Mouse (Mus musculus) forebrain, embryonic 15.5 days (tissue): ENCODE results near the gene Arhgap9. TPM values are rescaled to one million over a fixed set of nuclear protein-coding genes. Genes with fewer than 3 reads are reported as not detected.

ENCODE experiments used
- ATAC-seq: fragments of 200-750 bp; cut with Nextera tagmentation; replicated peaks from 2 replicates; pipeline ENCODE4 v1.8.0; 2017; ENCODE audit warnings: mild to moderate bottlenecking, moderate TSS enrichment, moderate library complexity
- H3K27ac ChIP-seq: fragments of 300-500 bp; sonication (generic); replicated peaks from 2 replicates; pipeline ENCODE4 v1.5.1; 2015; ENCODE audit warnings: mild to moderate bottlenecking, inconsistent platforms
- H3K27me3 ChIP-seq: fragments of 300-500 bp; sonication (generic); 2 replicates; pipeline ENCODE4 v1.6.1; 2015; ENCODE audit warnings: inconsistent platforms
- H3K36me3 ChIP-seq: fragments of 300-500 bp; sonication (generic); 2 replicates; pipeline ENCODE4 v1.6.1; 2015; ENCODE audit warnings: mild to moderate bottlenecking, inconsistent platforms
- H3K4me1 ChIP-seq: fragments of 300-500 bp; sonication (generic); 2 replicates; pipeline ENCODE4 v1.6.1; 2015; ENCODE audit warnings: inconsistent platforms
- H3K4me2 ChIP-seq: fragments of 300-500 bp; sonication (generic); replicated peaks from 2 replicates; pipeline ENCODE4 v1.6.1; 2015; ENCODE audit warnings: mild to moderate bottlenecking, inconsistent platforms
- H3K4me3 ChIP-seq: fragments of 300-500 bp; sonication (generic); 2 replicates; pipeline ENCODE4 v1.5.1; 2015; ENCODE audit warnings: mild to moderate bottlenecking, inconsistent platforms
- H3K9ac ChIP-seq: fragments of 300-500 bp; sonication (generic); replicated peaks from 2 replicates; pipeline ENCODE4 v1.6.1; 2015; ENCODE audit warnings: mild to moderate bottlenecking, inconsistent platforms
- H3K9me3 ChIP-seq: fragments of 300-500 bp; sonication (generic); 2 replicates; pipeline ENCODE4 v1.6.1; 2016; ENCODE audit warnings: inconsistent platforms
- WGBS: fragments of 180-500 bp; shearing (Covaris S2); methylation state at CpG from one replicate; pipeline ENCODE4 v1.1.7; 2015; ENCODE audit warnings: mixed read lengths; 5-methylcytosine and 5-hydroxymethylcytosine counted together
- polyA plus RNA-seq: library from polyadenylated mRNA; unstranded; fragments of >200 nt; fragmentation: Nextera tagmentation; extraction: Ambion mirVana; gene quantifications from 2 replicates; pipeline ENCODE4 v1.2.1, GENCODE M21; 2015

Arhgap9 gene
- polyA plus RNA-seq, 1 experiment from 2014 or later: 0.62 TPM

DNA sequence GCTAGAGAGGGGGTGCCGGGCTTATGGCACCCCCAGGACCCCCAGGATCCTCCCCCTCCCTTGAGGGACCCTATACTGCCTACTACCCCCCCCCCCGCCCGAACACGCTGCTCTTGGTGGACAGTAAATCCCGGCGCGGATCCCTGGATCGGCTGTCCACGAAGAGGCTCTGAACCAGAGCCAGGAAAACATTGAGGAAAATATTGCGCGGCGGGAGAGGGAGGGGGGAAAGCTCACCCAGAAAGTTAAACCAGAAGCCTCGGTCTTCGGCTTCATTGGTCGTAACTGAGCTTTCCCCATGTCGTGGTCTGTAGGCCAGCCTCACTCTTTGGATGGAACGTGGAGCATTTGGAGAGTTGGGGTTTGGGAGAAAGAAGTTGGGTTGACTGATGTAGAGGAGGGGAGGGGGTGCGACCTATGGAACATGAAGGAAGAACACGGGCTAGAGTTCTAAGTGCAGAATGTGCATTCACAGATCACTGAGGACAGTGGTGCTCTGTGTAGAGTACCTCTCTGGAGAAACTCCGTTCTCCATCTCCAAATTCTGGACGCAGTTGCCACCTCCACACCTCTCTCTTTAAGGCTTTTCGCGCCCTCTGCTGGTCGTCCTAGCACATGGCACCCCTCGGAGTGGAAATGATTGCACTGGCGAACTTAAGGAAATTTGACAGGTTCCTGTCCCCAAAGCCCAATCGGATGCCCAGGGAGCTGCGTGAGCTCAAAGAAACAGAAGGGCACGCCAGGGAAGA is 20.3 kb downstream of the Arhgap9 start, which contains the start of gene Gli1:
Gli1 (minus strand) TSS at position 84 of the 749 bp plus-strand sequence.
- ATAC-seq: 0 out of 2 replicates have a peak, but pooled peaks have one; percentile 23
- Histone ChIP-seq H3K36me3 (no peaks in the 10 kb centered on the region), H3K9me3 (no peaks in the 10 kb centered on the region), H3K4me1 (peaks cover 40% of the 10 kb centered on the region), H3K9ac (no peak within 1 kb of the TSS), H3K4me2 (peak within 1 kb of the TSS; percentile 56), H3K4me3 (peak within 1 kb of the TSS; percentile 36), H3K27ac (no peak within 1 kb of the TSS), H3K27me3 (peaks cover 25% of the 10 kb centered on the region)
- under 1% methylated on average over 29 of the region's 29 CpGs for WGBS

GRCm38 (mm10) chr10:127343029-127343428 is 21.3 kb downstream of the Arhgap9 start:
- Histone ChIP-seq H3K27ac (no peak overlapping the region), H3K27me3 (peaks cover 25% of the 10 kb centered on the region), H3K9me3 (no peaks in the 10 kb centered on the region), H3K36me3 (no peaks in the 10 kb centered on the region), H3K9ac (no peak overlapping the region), H3K4me1 (peaks cover 40% of the 10 kb centered on the region), H3K4me3 (no peak overlapping the region), H3K4me2 (no peak overlapping the region)
- 71% methylated on average over 3 of the region's 3 CpGs for WGBS
- ATAC-seq: no peak

DNA sequence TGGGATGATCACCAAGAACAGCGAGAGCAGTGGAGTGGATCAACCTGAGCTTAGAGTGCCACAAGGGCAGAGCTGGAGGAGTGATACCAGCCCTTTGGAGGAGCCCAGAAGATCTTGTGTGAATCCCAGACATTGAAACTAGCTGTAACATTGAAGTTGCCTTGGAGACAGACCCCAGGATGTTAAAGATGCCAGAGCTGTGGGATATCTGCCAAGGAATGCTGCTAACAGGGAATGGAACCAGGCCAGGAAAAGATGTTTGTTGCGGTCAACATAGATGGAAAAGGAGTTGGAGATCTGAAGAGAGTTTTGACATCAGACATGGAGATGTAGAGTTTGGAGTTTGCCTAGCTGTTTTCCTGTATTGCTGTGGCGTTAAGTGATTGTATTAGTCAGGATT is 24.4 kb downstream of the Arhgap9 start:
- H3K9ac ChIP-seq: no peak overlapping the region

GRCm38 (mm10) chr10:127348957-127349356 is 27.2 kb downstream of the Arhgap9 start:
- 69% methylated on average over 4 of the region's 4 CpGs for WGBS
- ATAC-seq: no peak
- Histone ChIP-seq H3K9ac (no peak overlapping the region), H3K4me2 (no peak overlapping the region), H3K27ac (no peak overlapping the region), H3K27me3 (no peaks in the 10 kb centered on the region), H3K36me3 (no peaks in the 10 kb centered on the region), H3K4me3 (no peak overlapping the region), H3K4me1 (peaks cover 3% of the 10 kb centered on the region), H3K9me3 (no peaks in the 10 kb centered on the region)

More for the DNA sequence above, 24.4 kb downstream of the Arhgap9 start:
- H3K27ac ChIP-seq: no peak overlapping the region
- no peak for ATAC-seq
- H3K4me1 ChIP-seq: peaks cover 18% of the 10 kb centered on the region
- no peak overlapping the region for H3K4me2 ChIP-seq
- H3K36me3 ChIP-seq: no peaks in the 10 kb centered on the region
- H3K9me3 ChIP-seq: no peaks in the 10 kb centered on the region
- 82% methylated on average over 3 of the region's 3 CpGs for WGBS
- H3K4me3 ChIP-seq: no peak overlapping the region
- peaks cover 13% of the 10 kb centered on the region for H3K27me3 ChIP-seq

- no peak for ATAC-seq
- no peak overlapping the region for H3K9ac ChIP-seq
Measured at GRCm38 (mm10) chr10:127349810-127350209, 28.0 kb downstream of the Arhgap9 start.

GRCm38 (mm10) chr10:127350594-127351284 is 29.0 kb downstream of the Arhgap9 start:
- Histone ChIP-seq H3K27ac (no peak overlapping the region), H3K9me3 (no peaks in the 10 kb centered on the region), H3K4me2 (peak overlapping the region; percentile 39; the same call in 1 of the 2 replicates), H3K4me3 (peak overlapping the region; percentile 20; the same call in 1 of the 2 replicates), H3K4me1 (peaks cover 3% of the 10 kb centered on the region), H3K36me3 (no peaks in the 10 kb centered on the region), H3K27me3 (no peaks in the 10 kb centered on the region), H3K9ac (no peak overlapping the region)
- peak; percentile 76 for ATAC-seq
- WGBS: 14% methylated on average over 24 of the region's 24 CpGs

More at GRCm38 (mm10) chr10:127349810-127350209, 28.0 kb downstream of the Arhgap9 start:
- 79% methylated on average over 8 of the region's 8 CpGs for WGBS
- Histone ChIP-seq H3K4me1 (peaks cover 3% of the 10 kb centered on the region), H3K27ac (no peak overlapping the region), H3K4me3 (no peak overlapping the region), H3K4me2 (no peak overlapping the region), H3K36me3 (no peaks in the 10 kb centered on the region), H3K27me3 (no peaks in the 10 kb centered on the region), H3K9me3 (no peaks in the 10 kb centered on the region)

- ATAC-seq: no peak
- Histone ChIP-seq H3K27me3 (no peaks in the 10 kb centered on the region), H3K4me1 (peaks cover 3% of the 10 kb centered on the region), H3K4me2 (no peak overlapping the region), H3K36me3 (no peaks in the 10 kb centered on the region), H3K4me3 (no peak overlapping the region), H3K27ac (no peak overlapping the region), H3K9ac (no peak overlapping the region), H3K9me3 (no peaks in the 10 kb centered on the region)
- whole genome bisulfite sequencing: 85% methylated on average over 8 of the region's 8 CpGs
Measured at GRCm38 (mm10) chr10:127351285-127351595, 29.5 kb downstream of the Arhgap9 start.

DNA sequence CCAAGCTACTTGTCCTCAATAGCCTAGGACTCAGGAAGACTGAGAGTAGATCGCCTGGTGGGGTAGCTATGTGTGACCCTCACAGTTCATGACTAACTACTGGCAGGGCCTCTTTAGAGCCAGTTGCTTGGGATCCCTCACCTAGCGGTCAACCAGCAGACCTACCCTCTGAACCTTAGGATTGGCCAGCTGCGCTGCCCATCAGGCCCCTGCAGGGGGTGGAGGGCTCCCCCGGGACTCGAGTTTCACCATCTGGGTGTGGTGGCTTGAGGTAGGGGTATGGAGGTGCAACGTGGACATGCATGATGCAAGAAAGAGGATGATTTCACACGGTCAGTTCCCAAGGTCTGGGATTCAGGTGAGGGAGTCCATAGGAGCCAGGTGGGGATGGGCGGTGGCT is 30.0 kb downstream of the Arhgap9 start:
- Histone ChIP-seq H3K4me1 (peaks cover 3% of the 10 kb centered on the region), H3K27me3 (no peaks in the 10 kb centered on the region), H3K36me3 (no peaks in the 10 kb centered on the region), H3K4me3 (no peak overlapping the region), H3K9ac (no peak overlapping the region), H3K27ac (no peak overlapping the region), H3K4me2 (no peak overlapping the region), H3K9me3 (no peaks in the 10 kb centered on the region)
- no peak for ATAC-seq
- WGBS: 75% methylated on average over 8 of the region's 8 CpGs

DNA sequence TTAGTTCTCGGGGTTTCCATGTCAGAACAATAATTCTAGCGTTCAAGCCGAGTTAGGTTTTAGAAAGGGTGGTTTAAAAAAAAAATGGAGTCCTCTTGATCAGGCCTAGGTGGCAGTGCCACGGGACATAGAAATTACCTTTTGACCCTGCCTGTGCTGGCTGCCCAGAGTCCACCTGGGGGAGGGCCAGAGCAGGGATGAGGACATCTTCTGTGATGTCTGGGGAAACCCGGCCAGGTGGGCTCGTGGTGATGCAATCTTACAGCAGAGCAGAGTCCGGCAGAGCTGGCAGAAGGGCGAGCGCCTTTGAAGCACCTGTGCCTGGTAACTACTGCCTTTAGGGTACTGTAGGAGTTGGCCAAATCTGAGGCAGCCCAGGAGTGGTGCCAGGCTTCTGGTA is 30.4 kb downstream of the Arhgap9 start:
- ATAC-seq: no peak
- Histone ChIP-seq H3K4me3 (no peak overlapping the region), H3K9me3 (no peaks in the 10 kb centered on the region), H3K36me3 (no peaks in the 10 kb centered on the region), H3K9ac (no peak overlapping the region), H3K4me2 (no peak overlapping the region), H3K27ac (no peak overlapping the region), H3K27me3 (no peaks in the 10 kb centered on the region), H3K4me1 (peaks cover 3% of the 10 kb centered on the region)
- WGBS: 91% methylated on average over 9 of the region's 9 CpGs

DNA sequence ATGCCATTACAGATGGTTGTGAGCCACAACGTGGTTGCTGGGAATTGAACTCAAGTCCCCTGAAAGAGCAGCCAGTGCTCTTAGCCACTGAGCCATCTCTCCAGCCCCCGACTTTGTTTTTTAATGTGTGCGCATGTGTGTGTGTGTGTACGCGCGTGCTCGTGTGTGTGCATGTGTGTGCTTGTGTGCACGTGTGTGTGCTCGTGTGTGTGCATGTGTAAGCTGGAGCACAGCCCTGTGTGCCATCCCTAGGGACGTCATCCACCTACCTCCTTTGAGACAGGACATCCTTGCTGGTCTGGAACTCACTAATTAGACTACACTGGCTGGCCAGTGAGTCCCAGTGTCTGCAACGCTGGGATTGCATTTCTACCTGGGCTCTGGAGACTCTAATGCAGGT is 31.0 kb downstream of the Arhgap9 start:
- H3K4me2 ChIP-seq: no peak overlapping the region
- H3K4me1 ChIP-seq: peaks cover 3% of the 10 kb centered on the region
- H3K27me3 ChIP-seq: no peaks in the 10 kb centered on the region
- H3K4me3 ChIP-seq: no peak overlapping the region
- H3K9ac ChIP-seq: no peak overlapping the region
- ATAC-seq: no peak
- no peaks in the 10 kb centered on the region for H3K9me3 ChIP-seq
- WGBS: 88% methylated on average over 11 of the region's 11 CpGs
- H3K27ac ChIP-seq: no peak overlapping the region
- H3K36me3 ChIP-seq: no peaks in the 10 kb centered on the region

DNA sequence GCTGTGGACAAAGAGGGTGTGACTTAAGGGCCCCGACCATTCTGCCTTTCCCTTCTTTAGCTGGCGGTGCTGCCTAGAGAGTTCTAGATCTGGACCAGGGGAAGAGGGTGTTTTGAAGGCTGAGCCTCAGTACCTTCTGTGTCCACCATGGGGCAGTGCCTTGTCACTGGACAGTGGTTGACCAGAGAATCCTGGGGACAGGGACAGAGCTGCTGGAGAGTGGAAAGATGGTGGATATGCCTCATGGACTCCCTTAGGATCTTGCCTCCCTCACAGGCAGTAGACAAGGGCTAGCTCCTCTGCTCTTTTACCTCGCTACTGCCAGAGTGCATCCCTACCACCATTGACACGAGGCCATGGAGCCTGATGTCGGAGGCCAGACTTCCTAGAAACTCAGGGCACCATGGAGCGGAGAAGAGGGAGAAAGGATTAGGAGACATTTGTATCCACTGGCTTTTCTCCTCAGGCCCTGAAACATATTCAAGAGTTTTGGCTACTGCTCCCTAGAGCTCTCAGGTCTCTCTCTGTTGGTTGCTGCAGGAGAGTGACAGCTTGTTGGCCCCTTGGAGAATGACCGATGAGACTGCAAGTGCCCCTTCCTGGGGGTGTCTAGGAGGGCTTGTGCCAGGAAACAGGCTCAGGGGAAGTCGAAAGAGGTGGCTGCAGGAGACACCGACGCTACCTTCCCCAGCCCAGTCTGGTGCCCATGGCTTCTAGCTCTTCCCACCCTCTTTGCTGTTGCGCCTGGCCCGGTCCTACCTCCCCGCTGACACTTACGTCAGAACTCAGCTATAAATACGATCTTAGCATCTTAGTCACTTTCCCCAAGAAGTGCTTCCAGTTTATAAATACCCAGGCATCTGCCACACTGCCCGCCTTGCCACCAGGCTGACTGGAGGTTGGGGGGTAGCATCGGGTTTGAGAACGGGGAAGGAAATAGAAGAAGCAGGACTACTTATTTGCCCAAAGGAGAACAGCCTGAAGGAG is 32.4 kb downstream of the Arhgap9 start, which contains the start of gene Inhbe:
Inhbe (minus strand) TSS at position 503 of the 987 bp plus-strand sequence.
- H3K4me3 ChIP-seq: no peak within 1 kb of the TSS
- H3K27ac ChIP-seq: no peak within 1 kb of the TSS
- no peak within 1 kb of the TSS for H3K9ac ChIP-seq
- H3K4me1 ChIP-seq: peaks cover 3% of the 10 kb centered on the region
- H3K36me3 ChIP-seq: no peaks in the 10 kb centered on the region
- H3K9me3 ChIP-seq: no peaks in the 10 kb centered on the region
- no peaks in the 10 kb centered on the region for H3K27me3 ChIP-seq
- ATAC-seq: no peak
- no peak within 1 kb of the TSS for H3K4me2 ChIP-seq
- WGBS: 87% methylated on average over 18 of the region's 18 CpGs
